Mouse (Mus musculus): ENCODE data around the gene Tcf7l1. TPM values are rescaled to one million over a fixed set of nuclear protein-coding genes. Genes with fewer than 3 reads are reported as not detected.

The Tcf7l1 gene
- total and polyA plus RNA-seq, 3 experiments, result not detected

GRCm38 (mm10) chr6:72800641-72801040 is 11.6 kb upstream of the Tcf7l1 start:
- Histone ChIP-seq H3K9ac (ENCODE audit: control insufficient read depth, low read depth, low read length, poor library complexity, severe bottlenecking) (no peak overlapping the region), H3K4me3 (ENCODE audit: control insufficient read depth in 1 of 2, insufficient read depth in 1 of 2, low read depth in 2 of 2, low read length in 2 of 2) (no peak overlapping the region), H3K79me2 (ENCODE audit: control insufficient read depth, insufficient read depth, low read length, poor library complexity) (no peaks in the 10 kb centered on the region), H3K27me3 (ENCODE audit: control insufficient read depth in 1 of 2, insufficient read depth in 2 of 2, low read length in 2 of 2) (no peaks in the 10 kb centered on the region), H3K9me3 (replicated peaks; ENCODE audit: insufficient read depth, low read length) (no peaks in the 10 kb centered on the region), H3K27ac (ENCODE audit: control insufficient read depth, low read depth, low read length) (no peak overlapping the region), H3K36me3 (ENCODE audit: control insufficient read depth in 1 of 2, insufficient read depth in 2 of 2, low read length in 2 of 2) (no peaks in the 10 kb centered on the region), H3K4me1 (ENCODE audit: control insufficient read depth in 1 of 2, insufficient read depth in 2 of 2, low read length in 2 of 2) (no peaks in the 10 kb centered on the region)
- DNase-seq (ENCODE audit: low read depth, low spot score), result no peak
- TF ChIP-seq SIN3A (IDR thresholded peaks at IDR 0.05; ENCODE audit: low read length), result no peak
- no peak for TF ChIP-seq MAX (IDR thresholded peaks at IDR 0.05; ENCODE audit: low read length)
- TF ChIP-seq MYC (IDR thresholded peaks at IDR 0.05; ENCODE audit: low read depth, low read length), result no peak
- no peak for TF ChIP-seq MXI1 (IDR thresholded peaks at IDR 0.05; ENCODE audit: low read depth, low read length)
- no peak for TF ChIP-seq TBP (IDR thresholded peaks at IDR 0.05; ENCODE audit: low read depth, low read length)
- TF ChIP-seq POLR2AphosphoS2 (IDR thresholded peaks at IDR 0.05; ENCODE audit: low read length), result no peak
- TF ChIP-seq TCF12 (IDR thresholded peaks at IDR 0.05; ENCODE audit: low read depth, low read length), result no peak
- TF ChIP-seq CHD1 (IDR thresholded peaks at IDR 0.05; ENCODE audit: low read depth, low read length), result no peak

GRCm38 (mm10) chr6:72797763-72798162 is 8.7 kb upstream of the Tcf7l1 start:
- no peaks in the 10 kb centered on the region for H3K27me3 ChIP-seq (ENCODE audit: control insufficient read depth in 1 of 2, insufficient read depth in 2 of 2, low read length in 2 of 2)
- no peaks in the 10 kb centered on the region for H3K36me3 ChIP-seq (ENCODE audit: control insufficient read depth in 1 of 2, insufficient read depth in 2 of 2, low read length in 2 of 2)
- peak; percentile 22 for DNase-seq (ENCODE audit: low read depth, low spot score)
- no peak overlapping the region for H3K27ac ChIP-seq (ENCODE audit: control insufficient read depth, low read depth, low read length)
- no peaks in the 10 kb centered on the region for H3K79me2 ChIP-seq (ENCODE audit: control insufficient read depth, insufficient read depth, low read length, poor library complexity)
- TF ChIP-seq ZMIZ1 (IDR thresholded peaks at IDR 0.05; ENCODE audit: low read depth, low read length) (no peak), POLR2A (IDR thresholded peaks at IDR 0.05; ENCODE audit: control insufficient read depth in 1 of 2, insufficient read depth in 1 of 2, low read depth in 1 of 2, low read length in 2 of 2, poor library complexity in 1 of 2) (no peak), UBTF (IDR thresholded peaks at IDR 0.05; ENCODE audit: borderline replicate concordance, insufficient read depth, low read depth, low read length) (no peak), MYC (IDR thresholded peaks at IDR 0.05; ENCODE audit: low read depth, low read length) (no peak), RAD21 (IDR thresholded peaks at IDR 0.05; ENCODE audit: low read depth, low read length) (peak; percentile 11), RCOR1 (IDR thresholded peaks at IDR 0.05; ENCODE audit: low read depth, low read length) (no peak), E2F4 (IDR thresholded peaks at IDR 0.05; ENCODE audit: borderline replicate concordance, low read depth, low read length) (no peak), CTCF (IDR thresholded peaks at IDR 0.05 in 2 of 3, conservative IDR thresholded peaks at IDR 0.05 in 1 of 3; ENCODE audit: control insufficient read depth in 1 of 3, insufficient read depth in 1 of 3, low read depth in 2 of 3, low read length in 3 of 3, poor library complexity in 1 of 3, severe bottlenecking in 1 of 3) (peak in 2 of 3 experiments; percentile 22 to 46; a peak in 3 of 6 replicates), POLR2AphosphoS2 (IDR thresholded peaks at IDR 0.05; ENCODE audit: low read length) (no peak), ZNF384 (IDR thresholded peaks at IDR 0.05; ENCODE audit: low read depth, low read length) (peak; percentile 81), EP300 (IDR thresholded peaks at IDR 0.05; ENCODE audit: low read depth in 1 of 2, low read length in 2 of 2) (no peak), MAX (IDR thresholded peaks at IDR 0.05; ENCODE audit: low read length) (no peak), CHD1 (IDR thresholded peaks at IDR 0.05; ENCODE audit: low read depth, low read length) (no peak), TBP (IDR thresholded peaks at IDR 0.05; ENCODE audit: low read depth, low read length) (no peak), ZKSCAN1 (IDR thresholded peaks at IDR 0.05; ENCODE audit: low read depth, low read length) (no peak), USF2 (IDR thresholded peaks at IDR 0.05; ENCODE audit: borderline replicate concordance in 1 of 2, insufficient read depth in 1 of 2, low read depth in 1 of 2, low read length in 2 of 2) (no peak), SIN3A (IDR thresholded peaks at IDR 0.05; ENCODE audit: low read length) (no peak), SMC3 (IDR thresholded peaks at IDR 0.05; ENCODE audit: low read depth, low read length) (peak; percentile 18; the same call in 1 of the 2 replicates), ZC3H11A (IDR thresholded peaks at IDR 0.05; ENCODE audit: low read depth, low read length) (no peak)
- H3K9me3 ChIP-seq (replicated peaks; ENCODE audit: insufficient read depth, low read length), result no peaks in the 10 kb centered on the region
- H3K9ac ChIP-seq (ENCODE audit: control insufficient read depth, low read depth, low read length, poor library complexity, severe bottlenecking), result no peak overlapping the region
- H3K4me3 ChIP-seq (ENCODE audit: control insufficient read depth in 1 of 2, insufficient read depth in 1 of 2, low read depth in 2 of 2, low read length in 2 of 2), result no peak overlapping the region
- H3K4me1 ChIP-seq (ENCODE audit: control insufficient read depth in 1 of 2, insufficient read depth in 2 of 2, low read length in 2 of 2), result no peaks in the 10 kb centered on the region
